Mouse (Mus musculus) embryonic fibroblast, embryonic 13.5 days (primary cell): ENCODE data around the gene Ttc19.

Experiments used
- CTCF ChIP-seq: IDR thresholded peaks from 2 replicates; pipeline ENCODE4 v1.5.1; 2011; ENCODE audit warnings: mild to moderate bottlenecking, control low read depth, low read length, moderate library complexity, borderline replicate concordance; ENCODE audit not compliant: insufficient read depth
- POLR2A ChIP-seq: IDR thresholded peaks from 2 replicates; pipeline ENCODE4 v1.6.1; 2011; ENCODE audit warnings: low read depth, mild to moderate bottlenecking, control low read depth, low read length, moderate library complexity

DNA sequence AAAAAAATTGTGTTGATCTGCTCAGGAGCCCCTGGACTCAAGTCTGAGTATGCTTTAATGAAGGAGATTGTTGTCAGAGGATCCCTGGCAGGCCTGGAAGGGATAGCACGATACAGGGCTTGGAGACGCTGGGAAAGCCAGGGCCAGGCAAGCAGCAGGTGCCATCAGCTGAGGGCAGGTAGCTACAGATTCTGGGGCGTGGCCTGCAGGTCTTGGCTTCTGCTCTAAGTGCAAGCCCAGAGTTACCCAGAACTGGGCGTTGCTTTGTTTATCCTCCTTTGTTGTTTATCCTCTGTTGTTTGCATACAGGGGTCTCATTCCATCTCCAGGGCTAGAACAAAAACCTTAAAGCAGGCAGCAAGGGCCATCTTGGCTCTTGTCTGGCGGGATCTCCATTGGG, 27.9 kb upstream of the Ttc19 start:
- no peak for TF ChIP-seq CTCF
- no peak for TF ChIP-seq POLR2A
